Mouse (Mus musculus) thymus, postnatal 14 days (tissue): ENCODE results near the gene Fam25c.

ENCODE experiments used
- DNase-seq: peaks from one replicate; pipeline ENCODE4 v3.0.0; 2021

The Fam25c gene

GRCm38 (mm10) chr14:34363490-34364253 is 8.4 kb upstream of the Fam25c start:
- peak; percentile 33 for DNase-seq

- DNase-seq: peak; percentile 32
Measured at GRCm38 (mm10) chr14:34362726-34363445, 7.7 kb upstream of the Fam25c start.

- DNase-seq: no peak
Measured at GRCm38 (mm10) chr14:34362135-34362534, 6.9 kb upstream of the Fam25c start.

GRCm38 (mm10) chr14:34360251-34360650 is 5.0 kb upstream of the Fam25c start:
- no peak for DNase-seq

- no peak for DNase-seq
Measured at GRCm38 (mm10) chr14:34359676-34360244, 4.5 kb upstream of the Fam25c start.

- no peak for DNase-seq
Measured at GRCm38 (mm10) chr14:34357671-34358455, 2.6 kb upstream of the Fam25c start.

GRCm38 (mm10) chr14:34354456-34354855 is 777 bp downstream of the Fam25c start:
- DNase-seq: no peak

GRCm38 (mm10) chr14:34353326-34353725 is 1.9 kb downstream of the Fam25c start:
- DNase-seq: no peak

GRCm38 (mm10) chr14:34352523-34352922 is 2.7 kb downstream of the Fam25c start:
- no peak for DNase-seq

GRCm38 (mm10) chr14:34351660-34352059 is 3.6 kb downstream of the Fam25c start:
- no peak for DNase-seq

GRCm38 (mm10) chr14:34349007-34349406 is 6.2 kb downstream of the Fam25c start:
- DNase-seq: no peak

- no peak for DNase-seq
Measured at GRCm38 (mm10) chr14:34348301-34348700, 6.9 kb downstream of the Fam25c start.

GRCm38 (mm10) chr14:34347084-34347483 is 8.1 kb downstream of the Fam25c start:
- no peak for DNase-seq

GRCm38 (mm10) chr14:34345771-34346566 is 9.3 kb downstream of the Fam25c start:
- DNase-seq: no peak

GRCm38 (mm10) chr14:34344361-34344760 is 10.9 kb downstream of the Fam25c start:
- DNase-seq: no peak

- DNase-seq: no peak
Measured at GRCm38 (mm10) chr14:34343078-34343477, 12.2 kb downstream of the Fam25c start.

GRCm38 (mm10) chr14:34341993-34342392 is 13.2 kb downstream of the Fam25c start:
- DNase-seq: no peak

- no peak for DNase-seq
Measured at GRCm38 (mm10) chr14:34339446-34339845, 15.8 kb downstream of the Fam25c start.

- DNase-seq: no peak
Measured at GRCm38 (mm10) chr14:34332476-34332875, 22.8 kb downstream of the Fam25c start.

- DNase-seq: no peak
Measured at GRCm38 (mm10) chr14:34331886-34332285, 23.3 kb downstream of the Fam25c start.

GRCm38 (mm10) chr14:34330657-34331158 is 24.5 kb downstream of the Fam25c start:
- no peak for DNase-seq

GRCm38 (mm10) chr14:34327618-34328017 is 27.6 kb downstream of the Fam25c start:
- DNase-seq: no peak
